Mouse (Mus musculus) heart, embryonic 14.5 days (tissue): ENCODE measurements at regions not wholly inside any gene's neighbourhood (a gene's known extent, or its start where the extent isn't known, plus 50 kb on each side); places are given as distances from the start of the nearest gene placed in this dataset.
"Not testable (repeated sequence)": the region's sequence is repeated elsewhere in the genome, so short reads cannot be mapped to it uniquely, and the experiment has no call there.

Source experiments
- ATAC-seq: fragments of 200-750 bp; cut with Nextera tagmentation; 2 replicates; pipeline ENCODE4 v1.8.0; 2017; ENCODE audit warnings: low read depth, moderate TSS enrichment; ENCODE audit not compliant: insufficient number of reproducible peaks, insufficient read depth, low FRiP score
- H3K27ac ChIP-seq, 2 experiments: fragments of 200-500 bp in 1 of 2; fragments of 300-500 bp in 1 of 2; sonication (generic) in 1 of 2; replicated peaks in 1 of 2; 2 replicates each; pipeline ENCODE4 v1.5.1; 2012 to 2014; ENCODE audit warnings: low read depth in 2 of 2, low read length in 2 of 2, control low read depth in 1 of 2, mild to moderate bottlenecking in 1 of 2, mixed read lengths in 1 of 2; ENCODE audit not compliant: control insufficient read depth in 1 of 2, insufficient read depth in 1 of 2
- H3K27me3 ChIP-seq: fragments of 300-500 bp; sonication (generic); 2 replicates; pipeline ENCODE4 v1.6.1; 2014; ENCODE audit warnings: mild to moderate bottlenecking, low read length, control low read depth; ENCODE audit not compliant: control insufficient read depth, insufficient read depth
- H3K36me3 ChIP-seq: fragments of 300-500 bp; sonication (generic); 2 replicates; pipeline ENCODE4 v1.6.1; 2014; ENCODE audit warnings: mild to moderate bottlenecking, control low read depth, low read length, mixed read lengths; ENCODE audit not compliant: control insufficient read depth, insufficient read depth
- H3K4me1 ChIP-seq, 2 experiments: fragments of 200-500 bp in 1 of 2; fragments of 300-500 bp in 1 of 2; sonication (generic) in 1 of 2; 2 replicates each; pipeline ENCODE4 v1.6.1; 2012 to 2014; ENCODE audit warnings: low read length in 2 of 2, control low read depth in 1 of 2, mixed read lengths in 1 of 2; ENCODE audit not compliant: control insufficient read depth in 2 of 2, insufficient read depth in 2 of 2
- H3K4me2 ChIP-seq: fragments of 300-500 bp; sonication (generic); 2 replicates; pipeline ENCODE4 v1.6.1; 2014; ENCODE audit warnings: mild to moderate bottlenecking, low read length
- H3K4me3 ChIP-seq, 2 experiments: fragments of 200-500 bp in 1 of 2; fragments of 300-500 bp in 1 of 2; sonication (generic) in 1 of 2; 2 replicates each; pipeline ENCODE4 v1.5.1; 2012 to 2014; ENCODE audit warnings: low read length in 2 of 2, mild to moderate bottlenecking in 2 of 2, control low read depth in 1 of 2, low read depth in 1 of 2, moderate library complexity in 1 of 2; ENCODE audit not compliant: control insufficient read depth in 1 of 2, insufficient read depth in 1 of 2
- H3K9ac ChIP-seq: fragments of 300-500 bp; sonication (generic); 2 replicates; pipeline ENCODE4 v1.6.1; 2014; ENCODE audit warnings: mild to moderate bottlenecking, low read length
- H3K9me3 ChIP-seq: fragments of 300-500 bp; sonication (generic); 2 replicates; pipeline ENCODE4 v1.6.1; 2016; ENCODE audit warnings: low read length, control low read depth; ENCODE audit not compliant: control insufficient read depth
- WGBS: fragments of 180-500 bp; shearing (Covaris S2); extraction: QIAGEN DNeasy Blood & Tissue Kit; methylation state at CpG from one replicate; pipeline ENCODE4 v1.1.7; 2014; 5-methylcytosine and 5-hydroxymethylcytosine counted together

DNA sequence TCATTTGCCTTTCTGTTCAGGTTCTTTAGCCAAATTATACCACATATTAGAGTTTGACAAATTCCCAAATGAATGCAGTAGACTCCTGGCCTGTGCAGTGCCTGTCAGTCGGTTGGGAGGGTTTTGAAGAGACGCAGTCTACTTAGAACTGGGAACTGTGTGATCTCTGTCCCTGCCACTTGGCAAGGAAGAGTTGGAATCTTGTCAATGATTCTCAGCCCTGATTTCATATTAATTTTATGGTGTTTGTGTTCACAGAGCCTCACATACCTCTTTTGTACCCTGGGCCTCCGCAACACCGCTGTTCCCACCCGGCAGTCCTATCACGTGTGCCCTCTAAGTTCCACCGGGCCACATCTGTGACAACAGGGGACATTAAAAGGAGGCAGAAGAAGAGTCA, 149.8 kb upstream of the Ddhd1 start:
- Histone ChIP-seq H3K4me3 (no peak overlapping the region), H3K4me1 (peaks cover 6 to 9% of the 10 kb centered on the region in 2 experiments; a peak in 3 of 4 replicates), H3K36me3 (no peaks in the 10 kb centered on the region), H3K27me3 (no peaks in the 10 kb centered on the region), H3K27ac (no peak overlapping the region), H3K9me3 (no peaks in the 10 kb centered on the region), H3K9ac (no peak overlapping the region), H3K4me2 (no peak overlapping the region)
- 90% methylated on average over 7 of the region's 7 CpGs for WGBS
- no peak for ATAC-seq

DNA sequence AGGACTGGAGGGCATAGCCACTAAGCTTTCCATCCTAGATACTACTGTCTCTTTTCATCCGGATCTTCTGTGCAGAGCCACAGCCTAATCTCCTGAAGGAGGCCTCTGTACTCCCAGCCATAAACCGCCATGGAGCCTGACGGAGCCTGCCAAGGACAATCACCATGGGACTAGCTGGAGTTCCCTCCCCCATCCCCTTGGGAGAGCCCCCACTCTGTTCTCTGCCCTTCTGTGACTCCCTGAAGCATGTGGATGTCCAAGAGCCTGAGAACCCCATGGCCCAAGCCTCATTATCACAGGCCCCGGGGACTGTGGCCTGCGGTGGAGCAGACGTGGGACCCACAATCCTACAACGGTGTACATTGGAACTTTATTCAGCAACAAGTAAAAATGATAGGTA, 151.5 kb upstream of the Ddhd1 start:
- Histone ChIP-seq H3K27me3 (no peaks in the 10 kb centered on the region), H3K36me3 (no peaks in the 10 kb centered on the region), H3K9ac (no peak overlapping the region), H3K27ac (no peak overlapping the region), H3K9me3 (no peaks in the 10 kb centered on the region), H3K4me2 (no peak overlapping the region), H3K4me3 (no peak overlapping the region), H3K4me1 (peaks cover 6 to 9% of the 10 kb centered on the region in 2 experiments; a peak in 3 of 4 replicates)
- WGBS, result 87% methylated on average over 7 of the region's 7 CpGs
- ATAC-seq, result no peak

DNA sequence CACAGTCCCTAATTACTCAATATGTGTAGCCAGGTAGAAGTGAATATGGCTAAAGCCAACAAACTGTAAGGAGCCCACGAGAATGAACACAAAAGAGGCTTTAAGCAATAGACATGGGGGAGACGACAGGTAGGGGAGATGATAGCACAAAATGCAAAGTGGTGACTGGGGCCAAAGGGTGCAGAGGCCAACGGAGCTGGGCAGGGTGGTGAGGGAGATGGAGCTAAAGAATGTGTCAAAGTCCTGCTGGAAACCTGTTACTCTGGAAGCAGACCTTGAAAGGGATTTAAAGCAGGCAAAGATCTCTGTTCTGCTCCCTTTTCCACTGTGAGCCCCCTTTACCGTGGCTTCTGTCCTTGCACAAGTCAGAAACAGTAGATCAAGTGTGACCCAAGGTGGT, 152.2 kb upstream of the Ddhd1 start:
- no peak overlapping the region for H3K9ac ChIP-seq
- no peak overlapping the region for H3K4me3 ChIP-seq
- H3K27ac ChIP-seq, result no peak overlapping the region; a peak in 1 of 4 replicates
- no peaks in the 10 kb centered on the region for H3K9me3 ChIP-seq
- no peaks in the 10 kb centered on the region for H3K27me3 ChIP-seq
- 48% methylated on average over 4 of the region's 4 CpGs for WGBS
- no peak for ATAC-seq
- H3K36me3 ChIP-seq, result no peaks in the 10 kb centered on the region
- H3K4me1 ChIP-seq, result peaks cover 6 to 9% of the 10 kb centered on the region in 2 experiments; a peak in 3 of 4 replicates
- H3K4me2 ChIP-seq, result no peak overlapping the region

DNA sequence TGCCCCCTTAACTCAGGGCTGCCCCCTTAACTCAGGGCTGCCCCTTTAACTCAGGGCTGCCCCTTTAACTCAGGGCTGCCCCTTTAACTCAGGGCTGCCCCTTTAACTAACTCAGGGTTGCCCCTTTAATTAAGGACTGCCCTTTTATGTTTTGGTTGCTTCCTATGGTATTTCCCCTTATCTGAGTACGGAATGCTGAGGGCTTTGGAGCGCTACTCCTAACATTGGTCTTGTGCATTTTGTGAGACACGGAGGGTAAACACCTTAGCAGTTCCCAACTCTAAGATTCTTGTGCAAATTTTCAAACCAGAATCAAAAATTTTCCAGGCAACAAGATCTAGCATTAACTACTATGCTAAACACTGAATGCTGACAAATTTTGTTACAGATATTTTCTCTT, 152.7 kb upstream of the Ddhd1 start:
- no peak overlapping the region for H3K4me3 ChIP-seq
- WGBS, result 12% methylated on average over 3 of the region's 3 CpGs
- peaks cover 6 to 9% of the 10 kb centered on the region in 2 experiments; a peak in 3 of 4 replicates for H3K4me1 ChIP-seq
- H3K4me2 ChIP-seq, result peak overlapping the region; percentile 16; the same call in 1 of the 2 replicates
- no peaks in the 10 kb centered on the region for H3K36me3 ChIP-seq
- no peak overlapping the region for H3K9ac ChIP-seq
- no peak overlapping the region for H3K27ac ChIP-seq
- H3K9me3 ChIP-seq, result no peaks in the 10 kb centered on the region
- ATAC-seq, result no peak
- no peaks in the 10 kb centered on the region for H3K27me3 ChIP-seq

DNA sequence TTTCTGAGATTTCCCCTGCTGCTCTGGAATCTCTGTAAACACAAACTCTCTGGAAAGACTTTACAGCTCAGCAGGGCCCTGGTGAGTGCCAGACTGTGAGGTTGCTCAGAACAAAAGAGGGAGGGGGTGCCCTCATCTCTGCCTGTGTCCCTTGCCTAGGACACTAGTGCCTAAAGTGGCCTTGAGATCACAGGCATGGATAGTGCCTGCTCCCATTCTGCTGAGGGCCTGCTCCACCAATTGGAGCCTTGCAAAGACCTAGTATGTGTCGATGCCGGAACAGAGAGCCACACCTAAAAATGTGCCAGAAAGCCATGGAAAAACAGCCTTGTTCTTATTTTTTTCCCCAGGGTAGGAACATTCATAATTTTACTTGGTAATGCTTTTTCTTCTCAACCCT, 157.7 kb upstream of the Ddhd1 start:
- Histone ChIP-seq H3K27ac (no peak overlapping the region), H3K27me3 (no peaks in the 10 kb centered on the region), H3K4me2 (no peak overlapping the region), H3K9ac (no peak overlapping the region), H3K4me1 (no peaks in the 10 kb centered on the region), H3K9me3 (no peaks in the 10 kb centered on the region), H3K4me3 (no peak overlapping the region), H3K36me3 (no peaks in the 10 kb centered on the region)
- ATAC-seq, result no peak
- 87% methylated on average over 2 of the region's 2 CpGs for WGBS

DNA sequence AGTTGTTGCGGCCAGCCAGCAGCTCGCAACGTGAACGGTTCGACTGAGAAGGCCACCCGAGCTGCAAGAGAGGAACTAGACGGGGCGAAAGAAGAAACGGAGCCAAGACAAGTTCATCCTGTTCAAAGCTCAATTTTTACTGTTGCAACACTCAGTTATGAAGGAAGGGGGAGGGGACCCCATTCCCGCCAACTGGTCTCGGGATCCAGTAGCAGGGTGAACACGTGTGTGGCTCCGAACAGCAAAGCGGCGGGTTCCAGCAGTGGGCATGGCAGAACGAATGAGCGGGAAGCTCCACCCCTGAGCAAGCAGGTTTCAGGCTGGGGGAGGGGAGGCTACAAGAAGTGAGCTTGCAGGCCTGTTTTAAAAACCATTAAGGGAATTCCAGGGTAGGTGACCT, 158.7 kb upstream of the Ddhd1 start:
- ATAC-seq, result not testable (repeated sequence)

DNA sequence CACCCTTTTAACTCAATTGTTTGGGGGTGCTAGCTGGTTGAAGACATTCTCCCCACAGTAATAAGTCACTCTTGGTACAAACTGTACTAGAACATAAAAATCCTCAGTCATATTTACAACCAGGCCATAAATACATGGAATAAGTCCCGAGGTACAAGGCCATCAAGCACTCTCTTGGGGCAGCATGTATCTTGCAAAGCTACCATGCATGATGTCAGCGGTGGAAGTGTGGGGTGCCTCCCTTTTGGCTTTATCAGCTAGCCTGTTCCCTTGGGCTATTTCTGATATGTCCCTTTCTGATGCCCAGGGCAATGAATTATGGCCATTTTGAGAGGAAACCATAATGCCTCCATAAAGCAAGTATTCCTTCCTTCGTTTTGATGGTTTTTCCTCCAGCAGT, 159.8 kb upstream of the Ddhd1 start:
- H3K9me3 ChIP-seq, result no peaks in the 10 kb centered on the region
- ATAC-seq, result no peak
- no peak overlapping the region for H3K9ac ChIP-seq
- WGBS, result 86% methylated on average over 3 of the region's 3 CpGs
- H3K27me3 ChIP-seq, result no peaks in the 10 kb centered on the region
- no peaks in the 10 kb centered on the region for H3K36me3 ChIP-seq
- H3K4me1 ChIP-seq, result no peaks in the 10 kb centered on the region
- no peak overlapping the region for H3K4me3 ChIP-seq
- no peak overlapping the region for H3K4me2 ChIP-seq
- H3K27ac ChIP-seq, result no peak overlapping the region

More for the DNA sequence above, 158.7 kb upstream of the Ddhd1 start:
- not testable (repeated sequence) for H3K27ac ChIP-seq, H3K4me1 ChIP-seq, H3K9me3 ChIP-seq, H3K36me3 ChIP-seq, H3K4me2 ChIP-seq, H3K9ac ChIP-seq, H3K27me3 ChIP-seq, H3K4me3 ChIP-seq
- WGBS, result 90% methylated on average over 17 of the region's 17 CpGs

DNA sequence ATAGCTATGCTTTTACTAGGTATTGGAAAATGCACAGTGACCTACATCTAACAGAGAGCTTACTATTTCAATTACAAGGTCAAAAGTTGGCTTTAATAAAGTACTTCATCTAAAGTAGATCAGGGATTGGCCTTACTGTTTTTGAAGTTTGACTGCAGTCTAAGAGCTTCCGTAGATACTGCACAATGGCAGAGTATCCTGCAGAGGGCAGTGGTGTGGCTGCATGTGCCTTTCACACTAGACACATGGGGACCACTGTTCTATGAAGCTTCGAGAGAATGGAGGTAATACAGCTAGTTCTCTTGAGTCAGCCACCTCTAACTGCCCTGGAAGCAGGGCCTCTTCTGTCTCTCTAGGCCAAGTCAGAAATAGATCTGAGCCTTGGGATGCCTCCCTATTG, 166.7 kb upstream of the Ddhd1 start:
- H3K4me1 ChIP-seq, result no peaks in the 10 kb centered on the region
- H3K9ac ChIP-seq, result no peak overlapping the region
- 76% methylated on average over 2 of the region's 2 CpGs for WGBS
- no peak for ATAC-seq
- no peak overlapping the region for H3K27ac ChIP-seq
- H3K4me3 ChIP-seq, result no peak overlapping the region
- no peaks in the 10 kb centered on the region for H3K9me3 ChIP-seq
- no peak overlapping the region for H3K4me2 ChIP-seq
- no peaks in the 10 kb centered on the region for H3K27me3 ChIP-seq
- H3K36me3 ChIP-seq, result no peaks in the 10 kb centered on the region
